Mouse (Mus musculus) forebrain, embryonic 16.5 days (tissue): ENCODE measurements around the gene Eml5. TPM values are rescaled to one million over a fixed set of nuclear protein-coding genes. Genes with fewer than 3 reads are reported as not detected.

Experiments used
- ATAC-seq: fragments of 200-750 bp; cut with Nextera tagmentation; 2 replicates; pipeline ENCODE4 v1.8.0; 2017; ENCODE audit warnings: mild to moderate bottlenecking, moderate library complexity
- H3K27ac ChIP-seq: fragments of 300-500 bp; sonication (generic); 2 replicates; pipeline ENCODE4 v1.5.1; 2014; ENCODE audit warnings: low read length, control low read depth
- H3K27me3 ChIP-seq: fragments of 300-500 bp; sonication (generic); replicated peaks from 2 replicates; pipeline ENCODE4 v1.6.1; 2014; ENCODE audit warnings: low read length; ENCODE audit not compliant: control insufficient read depth, insufficient read depth
- H3K36me3 ChIP-seq: fragments of 300-500 bp; sonication (generic); 2 replicates; pipeline ENCODE4 v1.6.1; 2014; ENCODE audit not compliant: control insufficient read depth, insufficient read depth
- H3K4me1 ChIP-seq: fragments of 300-500 bp; sonication (generic); replicated peaks from 2 replicates; pipeline ENCODE4 v1.6.1; 2014; ENCODE audit warnings: low read length; ENCODE audit not compliant: control insufficient read depth, insufficient read depth
- H3K4me2 ChIP-seq: fragments of 300-500 bp; sonication (generic); 2 replicates; pipeline ENCODE4 v1.6.1; 2014; ENCODE audit warnings: mild to moderate bottlenecking, low read length, control low read depth
- H3K4me3 ChIP-seq: fragments of 300-500 bp; sonication (generic); replicated peaks from 2 replicates; pipeline ENCODE4 v1.5.1; 2014; ENCODE audit warnings: mild to moderate bottlenecking, low read length, control low read depth
- H3K9ac ChIP-seq: fragments of 300-500 bp; sonication (generic); replicated peaks from 2 replicates; pipeline ENCODE4 v1.6.1; 2014; ENCODE audit warnings: low read depth, low read length, control low read depth
- H3K9me3 ChIP-seq: fragments of 300-500 bp; sonication (generic); 2 replicates; pipeline ENCODE4 v1.6.1; 2016; ENCODE audit warnings: low read length; ENCODE audit not compliant: control insufficient read depth
- WGBS: fragments of 180-500 bp; shearing (Covaris S2); extraction: QIAGEN DNeasy Blood & Tissue Kit; methylation state at CpG from one replicate; pipeline ENCODE4 v1.1.7; 2014; 5-methylcytosine and 5-hydroxymethylcytosine counted together
- polyA plus RNA-seq: library from polyadenylated mRNA; unstranded; fragments of >200 nt; fragmentation: Nextera tagmentation; extraction: Ambion mirVana; gene quantifications from 2 replicates; pipeline ENCODE4 v1.2.1, GENCODE M21; 2015

The Eml5 gene
- polyA plus RNA-seq, 1 experiment from 2014 or later: 25.6 TPM

- Histone ChIP-seq H3K4me3 (no peak overlapping the region), H3K27me3 (no peaks in the 10 kb centered on the region), H3K9me3 (0 out of 2 replicates have a peak, but pooled peaks cover 3% of the 10 kb centered on the region), H3K36me3 (no peaks in the 10 kb centered on the region), H3K27ac (no peak overlapping the region), H3K4me1 (peaks cover 12% of the 10 kb centered on the region), H3K4me2 (no peak overlapping the region), H3K9ac (no peak overlapping the region)
- WGBS: 76% methylated on average over 1 of the region's 1 CpGs
- ATAC-seq: no peak
Observed at GRCm38 (mm10) chr12:98896761-98897160, 4.5 kb downstream of the Eml5 start.

GRCm38 (mm10) chr12:98884515-98884914, 16.8 kb downstream of the Eml5 start:
- H3K4me3 ChIP-seq: no peak overlapping the region
- H3K27me3 ChIP-seq: no peaks in the 10 kb centered on the region
- WGBS: 2% methylated on average over 1 of the region's 1 CpGs
- no peak overlapping the region for H3K27ac ChIP-seq
- H3K4me1 ChIP-seq: peaks cover 2% of the 10 kb centered on the region; the same call in 1 of the 2 replicates
- no peaks in the 10 kb centered on the region for H3K9me3 ChIP-seq
- no peak overlapping the region for H3K9ac ChIP-seq
- ATAC-seq: no peak
- no peak overlapping the region for H3K4me2 ChIP-seq
- no peaks in the 10 kb centered on the region for H3K36me3 ChIP-seq

- ATAC-seq: no peak
- Histone ChIP-seq H3K27me3 (no peaks in the 10 kb centered on the region), H3K4me1 (peaks cover 2% of the 10 kb centered on the region; the same call in 1 of the 2 replicates), H3K9ac (no peak overlapping the region), H3K4me2 (no peak overlapping the region), H3K36me3 (no peaks in the 10 kb centered on the region), H3K27ac (no peak overlapping the region), H3K9me3 (no peaks in the 10 kb centered on the region), H3K4me3 (no peak overlapping the region)
- WGBS: 20% methylated on average over 5 of the region's 5 CpGs
Observed at GRCm38 (mm10) chr12:98881796-98882195, 19.5 kb downstream of the Eml5 start.

GRCm38 (mm10) chr12:98878693-98879092, 22.6 kb downstream of the Eml5 start:
- no peak overlapping the region for H3K4me2 ChIP-seq
- H3K4me1 ChIP-seq: peaks cover 2% of the 10 kb centered on the region; the same call in 1 of the 2 replicates
- no peaks in the 10 kb centered on the region for H3K36me3 ChIP-seq
- 28% methylated on average over 1 of the region's 1 CpGs for WGBS
- H3K9ac ChIP-seq: no peak overlapping the region
- H3K27me3 ChIP-seq: no peaks in the 10 kb centered on the region
- no peak for ATAC-seq
- no peak overlapping the region for H3K27ac ChIP-seq
- no peak overlapping the region for H3K4me3 ChIP-seq
- H3K9me3 ChIP-seq: no peaks in the 10 kb centered on the region

- Histone ChIP-seq H3K9ac (no peak overlapping the region), H3K27me3 (no peaks in the 10 kb centered on the region), H3K4me3 (no peak overlapping the region), H3K36me3 (no peaks in the 10 kb centered on the region), H3K9me3 (no peaks in the 10 kb centered on the region), H3K4me1 (no peaks in the 10 kb centered on the region), H3K27ac (no peak overlapping the region), H3K4me2 (no peak overlapping the region)
- WGBS: 81% methylated on average over 2 of the region's 2 CpGs
- no peak for ATAC-seq
Observed at GRCm38 (mm10) chr12:98875216-98875615, 26.1 kb downstream of the Eml5 start.

GRCm38 (mm10) chr12:98872836-98873235, 28.4 kb downstream of the Eml5 start:
- no peaks in the 10 kb centered on the region for H3K9me3 ChIP-seq
- no peak overlapping the region for H3K9ac ChIP-seq
- 97% methylated on average over 10 of the region's 10 CpGs for WGBS
- H3K4me3 ChIP-seq: no peak overlapping the region
- H3K36me3 ChIP-seq: no peaks in the 10 kb centered on the region
- no peaks in the 10 kb centered on the region for H3K4me1 ChIP-seq
- no peak for ATAC-seq
- no peaks in the 10 kb centered on the region for H3K27me3 ChIP-seq
- H3K4me2 ChIP-seq: no peak overlapping the region
- H3K27ac ChIP-seq: no peak overlapping the region

- 90% methylated on average over 4 of the region's 4 CpGs for WGBS
- peaks cover 11% of the 10 kb centered on the region for H3K36me3 ChIP-seq
- H3K4me3 ChIP-seq: no peak overlapping the region
- no peak overlapping the region for H3K9ac ChIP-seq
- no peaks in the 10 kb centered on the region for H3K9me3 ChIP-seq
- H3K4me1 ChIP-seq: no peaks in the 10 kb centered on the region
- ATAC-seq: no peak
- H3K4me2 ChIP-seq: no peak overlapping the region
- no peak overlapping the region for H3K27ac ChIP-seq
- H3K27me3 ChIP-seq: no peaks in the 10 kb centered on the region
Observed at GRCm38 (mm10) chr12:98863436-98863835, 37.8 kb downstream of the Eml5 start.

- 86% methylated on average over 2 of the region's 2 CpGs for WGBS
- H3K4me3 ChIP-seq: no peak overlapping the region
- no peaks in the 10 kb centered on the region for H3K9me3 ChIP-seq
- H3K27me3 ChIP-seq: no peaks in the 10 kb centered on the region
- H3K4me1 ChIP-seq: no peaks in the 10 kb centered on the region
- no peak for ATAC-seq
- no peak overlapping the region for H3K9ac ChIP-seq
- no peak overlapping the region for H3K27ac ChIP-seq
- peaks cover 11% of the 10 kb centered on the region for H3K36me3 ChIP-seq
- no peak overlapping the region for H3K4me2 ChIP-seq
Observed at GRCm38 (mm10) chr12:98860316-98860715, 41.0 kb downstream of the Eml5 start.

GRCm38 (mm10) chr12:98850767-98851166, 50.5 kb downstream of the Eml5 start:
- no peak for ATAC-seq
- H3K36me3 ChIP-seq: no peaks in the 10 kb centered on the region
- H3K9me3 ChIP-seq: no peaks in the 10 kb centered on the region
- no peak overlapping the region for H3K9ac ChIP-seq
- WGBS: 26% methylated on average over 3 of the region's 3 CpGs
- no peaks in the 10 kb centered on the region for H3K4me1 ChIP-seq
- H3K27me3 ChIP-seq: no peaks in the 10 kb centered on the region
- H3K27ac ChIP-seq: no peak overlapping the region
- no peak overlapping the region for H3K4me2 ChIP-seq
- no peak overlapping the region for H3K4me3 ChIP-seq

GRCm38 (mm10) chr12:98844774-98845173, 56.5 kb downstream of the Eml5 start:
- Histone ChIP-seq H3K4me2 (no peak overlapping the region), H3K9ac (no peak overlapping the region), H3K27me3 (no peaks in the 10 kb centered on the region), H3K4me1 (no peaks in the 10 kb centered on the region), H3K9me3 (no peaks in the 10 kb centered on the region), H3K27ac (no peak overlapping the region), H3K4me3 (no peak overlapping the region), H3K36me3 (peaks cover 9% of the 10 kb centered on the region; the same call in 1 of the 2 replicates)
- ATAC-seq: no peak
- 100% methylated on average over 3 of the region's 3 CpGs for WGBS
